Comparison of ENCODE assay signal across 8 mouse cellular contexts in the genomic region with DNA sequence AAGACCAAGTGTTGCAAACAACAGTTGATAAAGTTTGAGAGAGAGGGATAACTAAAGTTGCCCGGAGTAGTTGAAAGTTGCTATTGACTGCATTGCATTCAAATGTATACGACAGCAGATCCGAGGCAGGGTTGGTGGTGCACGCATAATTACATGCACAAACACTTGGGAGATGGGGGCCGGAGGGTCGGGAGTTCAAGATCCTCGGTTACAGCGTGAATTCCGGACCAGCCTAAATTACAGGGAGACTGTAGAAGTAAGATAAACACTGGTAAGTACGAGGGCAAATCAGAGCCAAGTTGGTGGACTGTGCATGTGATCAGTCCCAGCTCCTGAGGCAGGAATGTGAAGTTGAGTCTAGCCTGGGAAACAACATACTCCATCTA. TPM values are rescaled to one million over a fixed set of nuclear protein-coding genes. Genes with fewer than 3 reads are reported as not detected.
DNase-seq lines count a peak whose midpoint lies in the region; ATAC-seq and TF ChIP-seq lines count a peak whose summit lies in the region.

No protein-coding gene starts in this region.

- 0 out of 2 replicates have a peak, but pooled peaks have one; percentile 8 for ATAC-seq in forebrain, postnatal 0 days
- ATAC-seq in liver, postnatal 0 days, result peak; percentile 16

- no peak for TF ChIP-seq EP300 in heart, adult 2 months (IDR thresholded peaks at IDR 0.05; ENCODE audit: insufficient read depth, low read depth, low read length)
- no peak for TF ChIP-seq EP300 in liver, postnatal 0 days (IDR thresholded peaks at IDR 0.05; ENCODE audit: low read depth)

- 2% methylated on average over 10 of the region's 10 CpGs for WGBS in heart, adult 2 months
- 4% methylated on average over 10 of the region's 10 CpGs for WGBS in forebrain, postnatal 0 days
- WGBS in liver, postnatal 0 days (ENCODE audit: insufficient replicate concordance), result 1% methylated on average over 10 of the region's 10 CpGs

- H3K9me3 ChIP-seq in E14TG2a.4 (ENCODE audit: low read length), result no peaks in the 10 kb centered on the region
- no peaks in the 10 kb centered on the region for H3K9me3 ChIP-seq in forebrain, postnatal 0 days (ENCODE audit: low read length)
- H3K9me3 ChIP-seq in liver, postnatal 0 days (ENCODE audit: low read length), result no peaks in the 10 kb centered on the region

- intact Hi-C loops in heart, adult 2 months (cut with DNase I), result loop anchor here (2.0 to 10.0 kb wide), 2 partner anchors 20 to 370 kb away; a partner anchor contains a TSS

- no peak for DNase-seq in heart, adult 2 months
- DNase-seq in heart, adult 9 months (ENCODE audit: low spot score in 2 of 2), result no peak
- no peak for DNase-seq in forebrain, postnatal 0 days
- no peak for DNase-seq in liver, postnatal 0 days
- no peak for DNase-seq in adrenal gland, adult 2 months
- DNase-seq in retina, embryonic 14.5 days (ENCODE audit: low spot score), result no peak
- DNase-seq in embryo, embryonic 11 days, result no peak

- H3K79me2 ChIP-seq in heart, adult 2 months (replicated peaks; ENCODE audit: control insufficient read depth, insufficient read depth, low read length), result peaks cover 2% of the 10 kb centered on the region; the same call in 1 of the 2 replicates

- peak overlapping the region; percentile 90 for H3K4me2 ChIP-seq in forebrain, postnatal 0 days (ENCODE audit: low read depth)
- peak overlapping the region; percentile 89 for H3K4me2 ChIP-seq in liver, postnatal 0 days (ENCODE audit: low read depth, low read length)

- TF ChIP-seq POLR2A in heart, adult 2 months (IDR thresholded peaks at IDR 0.05; ENCODE audit: insufficient read depth, low read depth, low read length), result no peak

- H3K4me3 ChIP-seq in heart, adult 2 months, result peak overlapping the region; percentile 97
- H3K4me3 ChIP-seq in E14TG2a.4 (replicated peaks; ENCODE audit: low read length), result peak overlapping the region; percentile 99
- H3K4me3 ChIP-seq in forebrain, postnatal 0 days (ENCODE audit: low read depth, low read length), result peak overlapping the region; percentile 93
- peak overlapping the region; percentile 91 for H3K4me3 ChIP-seq in liver, postnatal 0 days (ENCODE audit: low read depth, low read length)

- peaks cover 4% of the 10 kb centered on the region for H3K4me1 ChIP-seq in heart, adult 2 months (ENCODE audit: control insufficient read depth, insufficient read depth, low read length)
- peaks cover 16% of the 10 kb centered on the region for H3K4me1 ChIP-seq in E14TG2a.4 (replicated peaks; ENCODE audit: low read depth, low read length)
- peaks cover 7% of the 10 kb centered on the region; the same call in 1 of the 2 replicates for H3K4me1 ChIP-seq in forebrain, postnatal 0 days (ENCODE audit: insufficient read depth)
- peaks cover 11% of the 10 kb centered on the region for H3K4me1 ChIP-seq in liver, postnatal 0 days (ENCODE audit: insufficient read depth)

- no peak for TF ChIP-seq CTCF in heart, adult 2 months (IDR thresholded peaks at IDR 0.05)
- TF ChIP-seq CTCF in E14TG2a.4 (conservative IDR thresholded peaks at IDR 0.05; ENCODE audit: low read length), result no peak
- no peak for TF ChIP-seq CTCF in forebrain, postnatal 0 days (IDR thresholded peaks at IDR 0.05; ENCODE audit: low read depth)
- no peak for TF ChIP-seq CTCF in liver, postnatal 0 days (IDR thresholded peaks at IDR 0.05; ENCODE audit: low read depth)

- H3K36me3 ChIP-seq in heart, adult 2 months (ENCODE audit: control insufficient read depth, insufficient read depth, low read length), result no peaks in the 10 kb centered on the region
- peaks cover 37% of the 10 kb centered on the region for H3K36me3 ChIP-seq in E14TG2a.4 (ENCODE audit: insufficient read depth, low read length)
- peaks cover 30% of the 10 kb centered on the region for H3K36me3 ChIP-seq in forebrain, postnatal 0 days (ENCODE audit: insufficient read depth)
- peaks cover 26% of the 10 kb centered on the region for H3K36me3 ChIP-seq in liver, postnatal 0 days (replicated peaks; ENCODE audit: insufficient read depth, low read length)

- H3K27me3 ChIP-seq in heart, adult 2 months (ENCODE audit: control insufficient read depth, insufficient read depth, low read length), result no peaks in the 10 kb centered on the region
- H3K27me3 ChIP-seq in E14TG2a.4 (ENCODE audit: insufficient read depth, low read length), result no peaks in the 10 kb centered on the region
- no peaks in the 10 kb centered on the region for H3K27me3 ChIP-seq in forebrain, postnatal 0 days (ENCODE audit: insufficient read depth, low read length)
- H3K27me3 ChIP-seq in liver, postnatal 0 days (ENCODE audit: insufficient read depth, low read length), result no peaks in the 10 kb centered on the region

- peak overlapping the region; percentile 98 for H3K9ac ChIP-seq in heart, adult 2 months (ENCODE audit: low read depth, low read length)
- H3K9ac ChIP-seq in forebrain, postnatal 0 days, result peak overlapping the region; percentile 85
- H3K9ac ChIP-seq in liver, postnatal 0 days (replicated peaks), result peak overlapping the region; percentile 89

- peak overlapping the region; percentile 71; the same call in 1 of the 2 replicates for H3K27ac ChIP-seq in heart, adult 2 months
- no peak overlapping the region; the same call in 1 of the 2 replicates for H3K27ac ChIP-seq in forebrain, postnatal 0 days (ENCODE audit: low read depth, low read length)
- 0 out of 2 replicates have a peak overlapping the region, but pooled peaks have one; percentile 50 for H3K27ac ChIP-seq in liver, postnatal 0 days (ENCODE audit: low read depth)

RNA-seq across cellular contexts. Expression of a gene that starts 0.6 kb away (rescaled TPM):
- total RNA-seq in heart, adult 2 months (2021), result 10 to 100 TPM; 13.3 to 16.1 TPM
- polyA plus RNA-seq in heart, adult 2 months (2012; rRNA removed), result 6.9 and 13.4 TPM in 2 replicates
- total RNA-seq in forebrain, postnatal 0 days (2014; rRNA removed), result 31.4 and 38.9 TPM in 2 replicates
- polyA plus RNA-seq in forebrain, postnatal 0 days (2015; fragmentation: Nextera tagmentation; extraction: Ambion mirVana), result 51.8 and 57.1 TPM in 2 replicates
- 13.0 and 14.6 TPM in 2 replicates for polyA plus RNA-seq in liver, postnatal 0 days (2015; fragmentation: Nextera tagmentation; extraction: Ambion mirVana)
- 10 to 100 TPM; 34.5 to 39.6 TPM for total RNA-seq in adrenal gland, adult 2 months (2021)
- 8.7 and 13.3 TPM in 2 replicates for polyA plus RNA-seq in adrenal gland, adult 2 months (2012; rRNA removed)

RNA-seq across cellular contexts. Expression of a gene that starts 17.4 kb away (rescaled TPM):
- 1 to 10 TPM; 3.3 to 8.1 TPM for total RNA-seq in heart, adult 2 months (2021)
- polyA plus RNA-seq in heart, adult 2 months (2012; rRNA removed), result 1.3 and 2.9 TPM in 2 replicates
- total RNA-seq in forebrain, postnatal 0 days (2014; rRNA removed), result 157 and 264 TPM in 2 replicates
- 388 and 523 TPM in 2 replicates for polyA plus RNA-seq in forebrain, postnatal 0 days (2015; fragmentation: Nextera tagmentation; extraction: Ambion mirVana)
- 15.1 and 15.5 TPM in 2 replicates for polyA plus RNA-seq in liver, postnatal 0 days (2015; fragmentation: Nextera tagmentation; extraction: Ambion mirVana)
- 10 to 100 TPM; 12.4 to 31.1 TPM for total RNA-seq in adrenal gland, adult 2 months (2021)
- 11.7 and 24.1 TPM in 2 replicates for polyA plus RNA-seq in adrenal gland, adult 2 months (2012; rRNA removed)

RNA-seq across cellular contexts. Expression of a gene that starts 21.4 kb away (rescaled TPM):
- 10 to 100 TPM; 25.6 to 27.1 TPM for total RNA-seq in heart, adult 2 months (2021)
- 1.4 and 5.0 TPM in 2 replicates for polyA plus RNA-seq in heart, adult 2 months (2012; rRNA removed)
- 23.9 and 32.1 TPM in 2 replicates for total RNA-seq in forebrain, postnatal 0 days (2014; rRNA removed)
- 10.6 and 19.1 TPM in 2 replicates for polyA plus RNA-seq in forebrain, postnatal 0 days (2015; fragmentation: Nextera tagmentation; extraction: Ambion mirVana)
- 7.3 and 9.1 TPM in 2 replicates for polyA plus RNA-seq in liver, postnatal 0 days (2015; fragmentation: Nextera tagmentation; extraction: Ambion mirVana)
- total RNA-seq in adrenal gland, adult 2 months (2021), result 10 to 100 TPM; 17.3 to 45.7 TPM
- polyA plus RNA-seq in adrenal gland, adult 2 months (2012; rRNA removed), result 0.73 and 1.3 TPM in 2 replicates

Comparison
In these comparisons a context has a peak if more than half of its experiments do, and no peak if none do; other contexts are left out.
1. RNA of a gene that starts 17.4 kb away (polyA plus RNA-seq): 388 to 523 TPM in forebrain, postnatal 0 days; 11.7 to 24.1 TPM in adrenal gland, adult 2 months, 15.1 to 15.5 TPM in liver, postnatal 0 days and 1.3 to 2.9 TPM in heart, adult 2 months; every median in the first group is over 10 times any median in the second.
2. Peak in every context shown above with its lines, with median percentiles within 50 percentile points of each other: H3K4me3 ChIP-seq and H3K9ac ChIP-seq.